Mouse (Mus musculus): ENCODE data around the gene Pard6b. TPM values are rescaled to one million over a fixed set of nuclear protein-coding genes. Genes with fewer than 3 reads are reported as not detected.

Pard6b gene
- polyA plus RNA-seq, 1 experiment from 2014 or later = 2.3 TPM

DNA sequence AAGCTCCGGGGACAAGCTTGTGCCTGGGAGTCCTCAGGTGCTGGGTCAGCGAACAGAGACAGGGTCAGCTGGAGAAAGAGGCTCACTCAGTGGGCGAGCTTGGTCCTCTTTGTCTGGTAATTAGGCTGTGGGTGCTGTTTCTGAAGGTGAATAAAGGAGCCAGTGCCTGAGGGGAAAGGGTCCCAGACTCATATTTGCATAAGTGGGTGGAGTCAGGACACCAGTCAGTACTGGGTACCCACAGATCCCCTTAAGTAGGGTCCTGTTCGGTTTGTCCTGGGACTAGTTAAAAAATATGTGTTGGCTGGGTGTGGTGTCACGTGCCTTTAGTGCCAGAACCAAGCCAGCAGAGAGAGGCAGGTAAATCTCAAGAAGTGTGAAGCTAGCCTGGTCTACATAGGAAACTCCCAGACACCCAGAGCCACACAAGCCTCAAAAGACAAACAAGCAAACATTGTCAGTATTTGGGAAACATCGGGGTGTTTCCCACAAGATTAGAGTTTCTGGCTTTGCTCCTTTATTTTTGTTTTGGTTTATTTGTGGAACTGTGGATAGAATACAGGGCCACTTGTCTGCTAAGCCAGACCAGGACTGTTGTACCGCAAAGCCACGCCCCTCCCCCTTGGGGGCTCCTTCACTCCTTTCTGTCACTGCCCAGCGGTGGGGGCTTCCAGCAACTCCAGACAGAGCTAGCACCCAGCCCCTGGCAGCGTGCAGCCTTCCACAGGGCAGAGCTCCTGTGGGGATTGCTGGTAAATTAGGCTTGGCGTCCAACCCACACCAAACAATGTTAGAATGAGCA is 44.7 kb downstream of the Pard6b start:
- Histone ChIP-seq H3K27me3 (ENCODE audit: insufficient read depth, low read length) (no peaks in the 10 kb centered on the region), H3K36me3 (replicated peaks; ENCODE audit: insufficient read depth, low read length) (no peaks in the 10 kb centered on the region), H3K27ac (ENCODE audit: low read depth) (no peak overlapping the region), H3K4me2 (ENCODE audit: low read depth, low read length) (no peak overlapping the region), H3K9ac (replicated peaks) (no peak overlapping the region), H3K4me1 (ENCODE audit: insufficient read depth) (0 out of 2 replicates have a peak, but pooled peaks cover 6% of the 10 kb centered on the region), H3K9me3 (ENCODE audit: low read length) (peaks cover 6% of the 10 kb centered on the region; the same call in 1 of the 2 replicates), H3K4me3 (ENCODE audit: low read depth, low read length) (no peak overlapping the region)
- no peak for TF ChIP-seq CTCF (IDR thresholded peaks at IDR 0.05; ENCODE audit: low read depth)
- DNase-seq (no peak), ATAC-seq (no peak)
- 58% methylated on average over 11 of the region's 11 CpGs for WGBS (ENCODE audit: insufficient replicate concordance)

DNA sequence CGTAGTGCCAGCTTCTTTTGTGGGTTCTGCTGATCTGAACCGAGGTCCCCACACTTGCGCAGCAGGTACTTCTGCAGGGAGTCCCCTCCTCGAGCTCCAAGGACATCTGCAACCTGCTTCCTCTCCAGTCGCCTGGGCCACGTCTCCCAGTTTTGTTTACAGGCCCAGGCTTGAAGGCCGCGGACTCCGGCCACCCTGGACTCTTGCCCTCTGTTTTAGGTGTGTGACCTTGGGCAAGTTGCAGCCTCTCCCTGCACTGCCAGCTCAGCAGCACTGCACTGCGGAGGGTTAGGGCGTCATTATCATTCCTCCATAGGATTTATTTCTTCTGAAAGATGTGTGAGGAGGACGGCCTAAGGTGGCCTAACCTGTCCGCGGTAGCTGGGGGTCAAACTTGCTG is 47.0 kb downstream of the Pard6b start:
- ATAC-seq (peak; percentile 46), DNase-seq (no peak)
- Histone ChIP-seq H3K4me2 (ENCODE audit: low read depth, low read length) (no peak overlapping the region), H3K4me3 (ENCODE audit: low read depth, low read length) (no peak overlapping the region), H3K36me3 (replicated peaks; ENCODE audit: insufficient read depth, low read length) (no peaks in the 10 kb centered on the region), H3K9me3 (ENCODE audit: low read length) (no peaks in the 10 kb centered on the region), H3K27me3 (ENCODE audit: insufficient read depth, low read length) (no peaks in the 10 kb centered on the region), H3K4me1 (ENCODE audit: insufficient read depth) (0 out of 2 replicates have a peak, but pooled peaks cover 6% of the 10 kb centered on the region), H3K9ac (replicated peaks) (no peak overlapping the region), H3K27ac (ENCODE audit: low read depth) (no peak overlapping the region)
- 74% methylated on average over 14 of the region's 14 CpGs for whole genome bisulfite sequencing (ENCODE audit: insufficient replicate concordance)
- TF ChIP-seq CTCF (IDR thresholded peaks at IDR 0.05; ENCODE audit: low read depth) (no peak), EP300 (IDR thresholded peaks at IDR 0.05; ENCODE audit: low read depth) (no peak)

DNA sequence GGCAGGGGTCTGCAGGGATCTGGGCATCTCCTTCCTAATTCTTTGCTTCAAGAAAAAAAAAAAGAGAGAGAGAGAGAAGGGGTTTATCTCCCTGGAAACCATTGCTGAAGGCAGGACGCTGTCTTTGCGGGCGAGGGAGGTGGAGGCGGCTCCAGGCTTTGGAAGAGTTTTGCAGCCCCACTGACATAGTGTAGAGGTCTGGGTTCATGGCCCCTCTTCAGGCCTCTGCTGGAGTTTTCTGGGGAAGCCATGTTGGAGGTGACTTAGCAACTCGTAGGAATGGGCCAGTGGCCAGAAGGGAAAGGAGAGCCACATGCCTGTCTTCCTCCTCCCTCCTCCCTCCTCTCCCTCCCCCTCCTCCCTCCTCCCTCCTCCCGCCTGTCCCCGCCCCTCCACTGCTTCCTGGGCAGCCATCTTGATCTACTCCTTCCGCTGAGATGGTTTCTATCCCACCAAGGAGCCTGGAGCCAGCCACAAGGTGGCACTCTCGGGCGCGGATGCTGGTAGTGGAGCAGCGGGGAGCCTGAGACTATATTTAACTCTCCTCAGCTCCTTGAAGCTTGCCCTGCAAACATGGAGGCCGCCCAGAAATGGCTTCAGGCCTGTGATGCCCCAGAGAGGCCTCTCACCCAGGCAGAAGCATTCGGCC is 47.5 kb downstream of the Pard6b start:
- H3K4me3 ChIP-seq (ENCODE audit: low read depth, low read length) = no peak overlapping the region
- ATAC-seq = peak; percentile 84
- DNase-seq = peak; percentile 88
- no peak overlapping the region for H3K27ac ChIP-seq (ENCODE audit: low read depth)
- WGBS (ENCODE audit: insufficient replicate concordance) = 38% methylated on average over 11 of the region's 14 CpGs
- TF ChIP-seq CTCF (IDR thresholded peaks at IDR 0.05; ENCODE audit: low read depth) (peak; percentile 81), EP300 (IDR thresholded peaks at IDR 0.05; ENCODE audit: low read depth) (no peak)
- no peaks in the 10 kb centered on the region for H3K27me3 ChIP-seq (ENCODE audit: insufficient read depth, low read length)
- no peaks in the 10 kb centered on the region for H3K36me3 ChIP-seq (replicated peaks; ENCODE audit: insufficient read depth, low read length)
- no peak overlapping the region for H3K4me2 ChIP-seq (ENCODE audit: low read depth, low read length)
- H3K9ac ChIP-seq (replicated peaks) = no peak overlapping the region
- 0 out of 2 replicates have a peak, but pooled peaks cover 6% of the 10 kb centered on the region for H3K4me1 ChIP-seq (ENCODE audit: insufficient read depth)
- H3K9me3 ChIP-seq (ENCODE audit: low read length) = no peaks in the 10 kb centered on the region

DNA sequence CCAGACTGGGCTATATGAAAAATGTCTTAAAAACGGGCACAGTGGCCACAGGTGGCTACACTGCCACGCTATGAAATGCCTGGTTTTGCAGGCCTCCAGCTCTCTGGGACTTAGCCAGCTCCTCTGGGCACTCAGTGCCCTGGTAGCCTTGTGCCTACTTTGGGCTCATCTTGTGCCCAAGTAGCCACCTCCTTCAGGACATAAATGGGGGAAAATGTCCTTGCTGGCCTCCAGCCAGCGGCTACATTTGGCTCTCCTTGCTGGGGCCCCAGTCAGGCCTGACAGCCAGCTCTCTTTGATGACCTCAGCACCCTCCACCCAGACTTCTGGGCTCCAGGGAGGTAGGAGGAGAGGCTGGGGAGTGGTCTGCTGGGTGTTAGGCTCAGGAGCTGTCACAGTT is 49.2 kb downstream of the Pard6b start:
- no peak for DNase-seq

DNA sequence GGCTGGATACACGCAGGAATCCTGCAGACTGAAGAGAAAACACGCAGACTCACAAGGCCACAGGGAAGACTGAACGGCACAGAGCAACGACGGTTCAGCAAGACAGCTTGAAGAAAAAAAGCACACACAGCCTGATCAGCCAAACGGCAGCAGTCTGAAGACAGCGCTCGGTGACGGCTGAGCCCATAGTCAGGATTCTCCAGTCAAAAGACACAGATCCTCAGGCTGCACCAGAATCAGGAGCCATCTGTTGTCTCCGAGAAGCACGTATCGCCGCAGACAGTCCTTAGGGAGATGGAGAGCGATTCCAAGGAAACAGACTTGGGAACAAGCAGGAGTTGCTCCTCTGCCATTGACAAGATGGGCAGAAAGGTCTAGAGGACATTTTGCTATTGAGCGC is 56.4 kb downstream of the Pard6b start:
- no peak overlapping the region for H3K9ac ChIP-seq (replicated peaks)
- H3K27me3 ChIP-seq (ENCODE audit: insufficient read depth, low read length) = no peaks in the 10 kb centered on the region
- H3K27ac ChIP-seq (ENCODE audit: low read depth) = no peak overlapping the region
- H3K4me1 ChIP-seq (ENCODE audit: insufficient read depth) = no peaks in the 10 kb centered on the region
- DNase-seq = no peak
- H3K4me3 ChIP-seq (ENCODE audit: low read depth, low read length) = no peak overlapping the region
- no peaks in the 10 kb centered on the region for H3K9me3 ChIP-seq (ENCODE audit: low read length)
- ATAC-seq = no peak
- H3K4me2 ChIP-seq (ENCODE audit: low read depth, low read length) = no peak overlapping the region
- TF ChIP-seq CTCF (IDR thresholded peaks at IDR 0.05; ENCODE audit: low read depth) = no peak
- no peak for TF ChIP-seq EP300 (IDR thresholded peaks at IDR 0.05; ENCODE audit: low read depth)
- H3K36me3 ChIP-seq (replicated peaks; ENCODE audit: insufficient read depth, low read length) = no peaks in the 10 kb centered on the region
- WGBS (ENCODE audit: insufficient replicate concordance) = 79% methylated on average over 15 of the region's 15 CpGs

More for the DNA sequence above, 49.2 kb downstream of the Pard6b start:
- no peak overlapping the region for H3K27ac ChIP-seq (ENCODE audit: low read depth)
- H3K36me3 ChIP-seq (replicated peaks; ENCODE audit: insufficient read depth, low read length) = no peaks in the 10 kb centered on the region
- no peak overlapping the region for H3K4me3 ChIP-seq (ENCODE audit: low read depth, low read length)
- H3K4me2 ChIP-seq (ENCODE audit: low read depth, low read length) = no peak overlapping the region
- 70% methylated on average over 3 of the region's 3 CpGs for WGBS (ENCODE audit: insufficient replicate concordance)
- no peak for TF ChIP-seq EP300 (IDR thresholded peaks at IDR 0.05; ENCODE audit: low read depth)
- no peak for TF ChIP-seq CTCF (IDR thresholded peaks at IDR 0.05; ENCODE audit: low read depth)
- no peaks in the 10 kb centered on the region for H3K27me3 ChIP-seq (ENCODE audit: insufficient read depth, low read length)
- H3K9me3 ChIP-seq (ENCODE audit: low read length) = no peaks in the 10 kb centered on the region
- 0 out of 2 replicates have a peak, but pooled peaks cover 6% of the 10 kb centered on the region for H3K4me1 ChIP-seq (ENCODE audit: insufficient read depth)
- ATAC-seq = no peak
- H3K9ac ChIP-seq (replicated peaks) = no peak overlapping the region

DNA sequence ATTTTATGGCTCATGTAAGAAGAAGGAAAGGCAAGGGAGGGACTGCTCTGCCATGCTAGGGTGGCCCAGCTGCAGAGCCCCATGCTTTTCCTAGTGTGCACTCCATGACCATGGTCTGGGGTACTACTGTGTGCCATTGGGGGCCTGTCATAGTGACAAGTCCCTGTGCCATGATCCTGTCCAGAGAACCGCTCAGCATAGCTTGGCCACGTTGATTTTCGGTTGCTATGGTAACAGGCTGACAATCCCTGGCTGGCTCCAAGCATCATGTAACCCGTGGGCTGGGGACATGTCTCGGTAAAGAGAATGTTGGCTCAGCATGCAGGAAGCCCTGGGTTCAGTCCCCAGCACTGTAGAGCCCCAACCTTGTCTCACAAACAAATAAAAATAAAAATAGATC is 63.0 kb downstream of the Pard6b start:
- no peaks in the 10 kb centered on the region for H3K36me3 ChIP-seq (replicated peaks; ENCODE audit: insufficient read depth, low read length)
- H3K9me3 ChIP-seq (ENCODE audit: low read length) = no peaks in the 10 kb centered on the region
- ATAC-seq = no peak
- no peak overlapping the region for H3K9ac ChIP-seq (replicated peaks)
- H3K27ac ChIP-seq (ENCODE audit: low read depth) = no peak overlapping the region
- no peak for TF ChIP-seq EP300 (IDR thresholded peaks at IDR 0.05; ENCODE audit: low read depth)
- no peak for TF ChIP-seq CTCF (IDR thresholded peaks at IDR 0.05; ENCODE audit: low read depth)
- WGBS (ENCODE audit: insufficient replicate concordance) = 55% methylated on average over 5 of the region's 5 CpGs
- DNase-seq = no peak
- no peak overlapping the region for H3K4me3 ChIP-seq (ENCODE audit: low read depth, low read length)
- peaks cover 8% of the 10 kb centered on the region for H3K4me1 ChIP-seq (ENCODE audit: insufficient read depth)
- no peak overlapping the region for H3K4me2 ChIP-seq (ENCODE audit: low read depth, low read length)
- H3K27me3 ChIP-seq (ENCODE audit: insufficient read depth, low read length) = no peaks in the 10 kb centered on the region
